Mouse (Mus musculus) adrenal gland, adult 18-20 months (tissue): ENCODE results near the gene Arhgef10l. TPM values are rescaled to one million over a fixed set of nuclear protein-coding genes. Genes with fewer than 3 reads are reported as not detected.

Experiments used
- DNase-seq, 2 experiments: peaks; one replicate each; pipeline ENCODE4 v3.0.0; 2021 to 2022; ENCODE audit warnings: low spot score in 2 of 2
- total RNA-seq, 2 experiments: library from RNA; stranded (reverse); gene quantifications; 1 replicate in 1 of 2; 2 replicates in 1 of 2; pipeline ENCODE4 v1.2.3; 2021

The Arhgef10l gene
- total RNA-seq, 2 experiments from 2014 or later, result 6.7 to 10.7 TPM

DNA sequence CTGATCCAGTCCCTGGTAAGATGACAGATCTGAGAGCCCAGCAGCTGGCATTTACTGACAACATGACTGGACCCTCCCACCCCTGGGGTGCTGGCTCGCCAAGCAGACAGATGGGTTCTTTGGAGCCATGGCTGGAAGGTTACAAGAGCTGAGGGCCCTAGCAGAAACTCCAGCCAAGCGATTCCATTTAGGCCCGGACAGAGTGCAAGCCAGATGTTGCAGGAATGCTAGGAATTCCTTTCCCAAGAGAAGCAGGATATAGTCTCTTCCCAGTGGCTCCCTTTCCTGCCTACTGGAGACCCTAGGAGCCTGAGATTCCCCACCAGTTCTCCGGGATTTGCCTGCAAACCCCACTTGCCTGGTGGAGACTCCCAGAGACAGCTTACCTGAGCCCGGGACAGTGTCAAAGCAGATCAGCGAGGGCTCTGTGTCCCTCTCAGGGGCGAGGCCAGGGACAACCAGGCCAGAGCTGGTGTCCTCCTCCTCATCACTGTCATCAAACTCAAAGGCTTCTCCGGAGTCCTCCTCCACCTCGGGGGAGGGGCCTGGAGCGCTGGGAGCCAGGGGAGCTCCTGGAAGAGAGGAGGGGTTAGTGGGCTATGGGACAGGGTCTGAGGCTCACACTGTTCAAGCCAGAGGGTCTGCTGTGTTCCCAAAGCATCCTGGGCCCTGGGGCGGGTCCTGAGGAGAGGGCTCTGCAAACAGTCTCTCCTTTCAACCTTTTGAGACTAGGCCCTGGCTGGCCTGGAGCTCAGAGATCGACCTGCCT, 54.8 kb downstream of the Arhgef10l start:
- no peak for DNase-seq

DNA sequence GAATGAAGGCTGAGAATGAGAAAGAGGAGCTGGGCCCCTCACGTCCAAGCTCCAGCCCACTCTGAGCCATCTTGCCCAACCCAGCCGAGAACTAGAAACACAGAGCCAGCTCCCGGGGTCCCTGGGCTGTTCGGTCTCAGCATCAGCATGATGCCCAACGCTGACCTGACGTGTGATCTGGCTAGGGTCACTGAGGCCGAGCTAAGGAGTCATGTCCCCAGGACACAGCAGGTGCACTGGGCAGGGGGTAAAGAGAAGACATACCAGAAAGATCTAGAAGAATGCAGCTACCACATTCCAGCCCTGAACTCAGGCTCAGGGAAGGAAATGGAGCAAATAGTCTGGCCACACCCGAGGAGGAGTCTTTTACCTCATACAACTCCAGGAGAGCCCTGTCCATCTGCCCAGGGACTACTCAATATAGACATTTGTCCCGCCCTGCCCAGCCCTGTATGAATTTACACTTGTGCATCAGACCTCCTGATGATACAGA, 57.5 kb downstream of the Arhgef10l start:
- no peak for DNase-seq

DNA sequence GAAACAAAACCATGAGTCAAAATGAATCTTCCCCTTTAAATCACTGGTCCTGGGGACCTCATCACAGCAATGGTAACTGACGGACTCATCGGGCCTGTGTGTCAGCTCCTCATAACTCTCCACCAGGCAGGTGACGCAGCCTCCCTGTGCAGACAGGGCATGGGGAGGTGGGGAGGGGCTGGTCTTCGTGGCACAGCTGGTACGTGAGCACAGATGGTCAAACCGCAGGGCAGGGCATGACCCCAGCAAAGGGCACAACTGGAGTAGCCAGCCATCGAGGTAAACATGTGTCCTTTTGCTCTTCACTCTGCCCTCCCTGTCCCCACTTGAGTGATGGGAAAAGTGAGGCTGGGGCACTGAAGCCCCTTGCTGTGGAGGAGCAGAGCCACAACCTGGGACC, 59.0 kb downstream of the Arhgef10l start:
- no peak for DNase-seq

DNA sequence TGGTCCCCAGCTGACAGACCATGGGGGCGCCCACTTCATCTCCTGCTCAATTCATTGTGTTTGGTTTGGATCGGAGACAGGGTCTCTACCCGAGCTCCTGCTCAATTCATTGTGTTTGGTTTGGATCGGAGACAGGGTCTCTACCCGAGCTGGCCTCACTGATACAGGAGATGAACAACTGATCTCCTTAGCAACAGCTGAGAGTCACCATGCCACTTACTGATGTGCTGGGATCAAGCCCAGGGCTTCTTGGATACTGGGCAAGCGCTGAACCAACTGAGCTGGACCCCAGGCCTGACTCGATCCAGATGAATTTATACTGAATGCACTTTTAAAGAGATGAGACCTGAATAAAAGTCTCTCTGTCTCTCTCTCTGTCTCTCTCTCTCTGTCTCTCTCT, 59.6 kb downstream of the Arhgef10l start:
- DNase-seq, result no peak

DNA sequence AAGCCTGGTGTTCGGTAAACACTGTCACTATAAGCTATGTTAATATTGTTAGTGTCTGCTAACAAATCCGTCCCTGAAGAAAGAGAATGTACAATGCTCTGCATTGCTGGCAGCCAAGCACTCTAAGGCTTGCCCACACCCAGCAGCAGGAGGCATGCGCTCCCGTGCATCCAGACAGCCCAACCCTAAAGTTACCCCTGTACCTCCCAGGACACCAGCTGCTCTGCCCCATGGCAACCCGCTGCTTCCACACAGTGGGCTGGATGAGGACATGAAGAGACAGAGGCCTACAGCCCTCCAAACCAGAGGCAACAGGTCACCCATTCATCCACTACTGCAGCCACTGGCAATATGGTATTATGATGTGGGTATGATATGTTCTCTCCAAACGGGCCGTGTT, 60.0 kb downstream of the Arhgef10l start:
- no peak for DNase-seq

DNA sequence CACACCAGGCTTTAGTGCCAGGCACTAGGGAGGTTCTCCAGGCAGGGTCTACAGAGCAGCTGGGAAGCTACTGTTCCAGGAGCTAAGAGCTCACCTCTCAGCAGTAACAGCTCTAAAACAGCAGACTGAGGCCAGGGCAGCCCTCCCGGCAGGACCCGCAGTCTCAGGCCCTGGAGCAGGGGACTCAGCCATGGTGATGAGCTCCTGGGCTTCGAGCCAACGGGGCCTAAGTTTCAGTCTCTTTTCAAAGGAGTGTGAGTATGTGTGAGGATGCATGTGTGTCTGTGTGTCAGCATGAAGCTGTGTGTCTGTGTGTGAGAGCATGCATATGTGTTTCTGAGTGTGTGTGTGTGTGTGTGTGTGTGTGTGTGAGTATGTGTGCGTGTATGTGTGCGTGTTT, 60.6 kb downstream of the Arhgef10l start:
- DNase-seq, result no peak

DNA sequence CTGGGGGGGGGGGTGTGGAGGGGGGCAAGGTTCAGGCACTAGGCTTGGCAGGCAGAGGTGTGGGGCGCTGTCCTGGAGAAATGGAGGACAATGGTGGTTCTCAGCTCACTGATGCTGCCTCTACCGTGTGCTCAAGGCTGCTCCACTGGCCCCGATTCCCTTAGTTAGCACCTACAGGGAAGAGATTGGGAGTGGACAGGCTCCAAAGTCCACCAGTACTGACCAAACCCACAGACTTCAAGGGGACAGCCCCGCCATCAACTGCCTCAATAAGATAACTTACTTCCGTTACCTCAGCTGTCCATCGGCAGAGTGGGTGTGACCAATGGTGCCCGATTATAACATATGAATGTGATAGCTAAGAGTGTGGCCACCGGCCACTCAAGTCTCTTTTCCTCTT, 61.3 kb downstream of the Arhgef10l start:
- no peak for DNase-seq

DNA sequence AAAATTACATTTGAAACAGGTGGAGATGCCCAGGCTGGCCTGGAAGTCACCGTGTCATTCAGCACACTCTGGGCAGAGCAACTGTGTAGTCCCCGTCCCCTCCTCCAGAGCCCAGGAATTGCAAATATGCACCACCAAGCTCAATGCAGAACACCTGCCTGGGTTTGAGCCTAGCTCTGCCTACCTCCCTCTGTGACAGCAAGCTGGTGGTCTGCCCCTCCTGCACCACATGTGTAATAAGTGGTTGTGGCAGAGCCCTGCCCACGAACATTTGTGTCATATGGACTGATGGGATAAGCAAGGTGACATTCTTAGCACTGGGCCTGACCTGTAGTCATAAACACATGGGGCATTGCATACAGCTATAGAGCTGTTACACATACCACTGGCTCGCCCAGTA, 63.8 kb downstream of the Arhgef10l start:
- DNase-seq, result no peak

DNA sequence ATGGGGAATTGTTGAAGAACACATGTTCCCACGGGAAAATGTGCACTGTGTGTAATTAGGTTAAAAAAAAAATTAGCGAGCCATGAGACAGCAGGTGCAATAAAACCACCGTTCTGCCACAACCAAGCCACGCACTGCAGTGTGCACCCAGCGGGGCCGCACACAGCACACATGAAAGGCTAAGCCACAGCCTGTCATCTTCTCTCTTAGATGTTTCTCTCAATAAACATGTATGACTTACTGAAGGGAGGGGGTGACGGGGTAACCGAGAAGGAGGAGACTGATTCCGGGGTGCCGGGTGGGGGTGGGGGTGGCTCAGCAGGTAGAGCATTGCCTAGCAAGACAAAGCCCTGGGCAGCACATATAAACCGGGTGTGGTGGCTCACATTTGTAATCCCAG, 64.7 kb downstream of the Arhgef10l start:
- no peak for DNase-seq

DNA sequence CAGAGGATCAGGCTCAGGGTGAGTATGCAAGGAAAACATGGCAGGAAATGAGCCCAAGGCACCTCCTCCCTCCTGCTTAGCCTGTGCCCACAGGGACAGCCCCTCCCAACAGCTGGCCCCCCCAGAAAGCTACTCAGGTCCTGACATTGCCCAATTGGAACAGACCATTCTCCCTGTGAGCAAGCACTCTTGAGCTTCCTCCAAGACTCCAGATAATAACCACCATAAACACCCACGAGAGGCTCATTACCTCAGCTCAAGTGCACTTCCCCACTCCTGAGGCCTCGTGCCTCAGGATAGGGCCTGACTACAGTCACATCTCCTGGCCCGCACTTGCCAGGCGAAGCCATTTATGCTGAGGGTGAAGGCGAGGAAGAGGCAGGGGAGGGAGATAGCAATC, 67.0 kb downstream of the Arhgef10l start:
- no peak for DNase-seq

DNA sequence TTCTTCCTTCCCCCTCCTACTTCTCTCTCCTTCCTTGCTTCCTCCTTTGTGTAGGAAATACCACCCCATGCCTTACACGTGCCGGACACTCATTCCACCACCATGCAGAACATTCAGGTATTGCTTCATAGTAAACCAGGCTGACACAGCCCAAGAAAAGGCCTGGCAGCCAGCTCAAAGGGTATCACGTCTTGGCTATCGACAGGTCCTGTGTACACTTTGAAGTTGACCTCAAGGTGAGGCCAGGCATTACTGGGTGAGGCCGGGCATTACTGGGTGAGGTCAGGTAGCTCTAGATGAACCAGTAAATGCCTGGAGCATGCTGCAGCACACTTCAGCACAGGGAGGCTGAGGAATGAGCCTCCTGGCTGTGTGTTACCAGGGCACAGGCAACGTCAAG, 67.9 kb downstream of the Arhgef10l start:
- DNase-seq, result no peak

DNA sequence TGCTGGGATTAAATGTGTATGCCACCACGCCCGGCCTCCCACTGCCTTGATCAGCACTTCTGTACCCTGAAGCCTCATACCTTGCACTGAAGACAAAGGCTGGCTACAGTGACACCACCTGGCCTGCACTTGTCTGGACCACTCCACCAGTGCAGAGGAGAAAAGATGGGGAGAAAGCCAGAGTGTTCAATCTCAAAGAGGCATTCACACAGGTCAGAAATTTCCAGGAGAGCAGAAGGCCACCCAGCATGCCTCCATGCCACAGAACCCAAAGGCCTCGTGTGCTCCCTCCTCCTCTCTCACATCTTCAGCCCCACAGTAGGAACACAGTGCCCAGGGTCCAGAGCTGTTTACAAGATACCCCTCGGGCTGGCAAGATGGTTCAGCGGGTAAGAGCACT, 68.4 kb downstream of the Arhgef10l start:
- DNase-seq, result no peak

DNA sequence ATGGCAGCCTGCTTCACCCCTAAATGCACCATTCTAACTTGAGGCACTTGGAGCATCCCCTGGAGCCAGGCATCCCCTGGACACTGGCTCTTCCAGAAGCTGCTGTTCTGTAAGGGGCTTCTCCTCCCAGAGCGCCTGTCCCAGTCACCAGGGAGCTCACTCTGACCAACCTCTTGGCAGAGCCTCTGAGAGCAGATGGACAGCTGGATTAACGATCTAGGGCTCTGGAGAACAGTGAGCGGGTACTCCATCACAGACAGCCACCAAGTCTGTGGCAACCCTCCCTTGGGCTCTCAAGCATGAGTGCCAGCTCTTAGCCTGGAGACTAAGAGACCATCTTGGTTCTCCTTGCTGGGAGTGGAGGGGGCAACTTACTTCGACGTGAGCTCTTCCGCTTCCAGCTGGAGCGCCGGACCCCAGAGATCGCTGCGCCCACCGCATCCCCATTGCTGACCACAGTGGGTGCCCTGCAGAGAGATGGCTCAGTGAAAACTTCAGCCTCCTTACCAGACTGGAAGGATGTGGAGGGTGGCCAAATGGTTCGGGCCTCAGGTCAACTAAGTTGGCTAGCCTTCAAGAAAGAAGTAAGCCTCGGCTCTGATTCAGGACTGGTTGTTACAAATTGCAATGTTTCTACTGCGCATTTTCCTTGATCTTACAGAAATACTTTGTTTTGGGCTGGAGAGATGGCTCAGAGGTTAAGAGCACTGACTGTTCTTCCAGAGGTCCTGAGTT, 71.9 kb downstream of the Arhgef10l start:
- DNase-seq, result no peak

DNA sequence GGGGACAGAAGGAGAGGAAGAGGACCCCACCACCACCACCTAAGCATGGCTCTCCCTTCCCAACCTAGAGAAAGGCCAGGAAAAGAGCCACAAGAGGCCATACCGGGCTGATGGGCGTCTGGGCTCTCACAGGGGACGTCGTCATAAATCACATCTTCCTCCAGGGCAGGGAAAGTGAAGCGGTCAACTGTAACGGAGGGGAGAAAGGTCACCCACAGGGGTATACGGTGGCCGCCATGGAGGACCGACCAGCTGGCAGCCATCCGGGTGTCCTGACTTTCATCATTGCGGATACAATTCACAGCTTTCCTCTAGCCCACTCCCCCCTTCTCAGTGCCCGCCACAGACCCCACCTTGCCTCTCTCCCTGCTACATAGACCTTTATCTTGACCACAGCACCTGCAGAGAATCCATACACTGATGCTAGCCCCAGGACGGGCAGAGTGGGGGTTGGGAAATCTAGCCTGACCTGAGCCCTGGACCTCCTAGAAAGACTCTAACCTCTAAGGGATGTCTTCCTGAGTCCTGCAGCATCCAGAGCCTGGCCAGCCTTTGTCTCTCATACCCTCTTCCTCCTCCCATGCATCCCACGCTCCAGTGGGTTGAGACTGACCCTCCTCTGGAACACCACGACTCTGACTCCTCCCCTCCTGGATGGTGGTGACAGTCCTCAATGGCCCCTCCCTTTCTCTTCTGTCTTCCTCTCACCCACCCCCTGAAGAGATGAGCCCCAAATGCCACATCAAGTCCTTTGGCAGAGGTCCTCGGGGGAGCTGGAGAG, 72.6 kb downstream of the Arhgef10l start:
- DNase-seq, result no peak

DNA sequence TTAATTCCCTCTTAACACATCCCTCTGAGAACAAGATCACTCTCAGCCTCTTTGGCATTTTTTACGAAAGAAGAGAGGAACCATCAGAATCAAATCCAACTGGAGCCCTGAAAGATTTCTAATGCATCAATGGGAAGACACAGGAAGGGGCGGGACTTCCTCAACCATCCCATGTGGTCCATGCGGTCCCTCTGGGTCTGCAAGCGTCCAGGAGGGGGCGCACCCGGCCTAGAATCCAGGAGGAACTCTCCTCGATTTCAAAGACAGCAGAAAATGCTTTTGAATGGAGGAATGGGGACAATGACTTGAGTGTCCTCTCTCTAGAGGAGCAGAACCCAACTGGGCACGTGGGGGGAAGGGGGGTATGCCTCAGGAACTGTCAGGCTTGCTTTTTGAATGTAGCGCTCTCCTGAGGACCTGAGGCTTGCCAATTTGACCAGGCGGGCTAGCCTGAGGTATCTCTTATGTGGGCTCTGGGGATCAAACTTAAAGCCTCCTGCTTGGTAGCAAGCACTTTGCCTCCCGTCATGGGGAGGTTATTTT, 73.5 kb downstream of the Arhgef10l start:
- peak; percentile 83 to 88 for DNase-seq

DNA sequence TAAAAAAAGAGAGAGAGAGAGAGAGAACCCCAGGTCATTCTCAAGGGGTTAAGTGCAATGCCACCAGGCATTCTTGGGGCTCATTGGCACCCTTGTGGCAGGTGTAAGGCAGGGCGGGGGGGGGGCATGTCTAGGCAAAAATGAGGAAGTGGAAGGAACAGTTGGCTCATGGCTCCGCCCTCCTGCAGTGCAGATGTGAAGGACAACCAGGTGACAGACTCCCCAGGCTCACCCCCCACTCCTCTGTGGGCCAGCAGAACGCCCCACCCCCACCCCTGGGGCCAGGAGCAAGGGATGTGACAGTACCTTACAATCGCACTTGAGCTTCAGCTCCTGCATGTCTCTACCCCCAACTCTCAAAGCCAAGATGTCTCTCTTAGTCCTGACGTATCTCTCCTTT, 79.3 kb downstream of the Arhgef10l start:
- no peak for DNase-seq

DNA sequence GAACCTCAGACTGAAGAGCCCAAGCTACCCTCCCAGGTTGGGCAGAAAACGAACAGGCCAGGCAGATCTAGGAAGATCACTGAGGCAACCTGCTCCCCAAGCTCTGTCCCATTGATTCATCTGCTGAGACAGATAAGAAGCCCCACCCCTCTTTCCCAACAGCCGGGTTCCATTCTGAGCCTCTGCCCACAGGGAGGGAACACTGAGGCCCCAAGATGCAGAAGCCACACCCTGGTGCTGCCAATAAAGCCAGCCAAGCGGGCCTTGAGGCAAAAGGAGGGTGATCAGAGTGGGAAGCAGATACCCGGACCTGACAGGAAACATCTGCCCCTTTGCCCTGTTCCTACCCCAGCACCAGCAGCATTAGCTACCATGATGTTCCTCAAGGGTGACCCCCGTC, 81.6 kb downstream of the Arhgef10l start:
- DNase-seq, result no peak

DNA sequence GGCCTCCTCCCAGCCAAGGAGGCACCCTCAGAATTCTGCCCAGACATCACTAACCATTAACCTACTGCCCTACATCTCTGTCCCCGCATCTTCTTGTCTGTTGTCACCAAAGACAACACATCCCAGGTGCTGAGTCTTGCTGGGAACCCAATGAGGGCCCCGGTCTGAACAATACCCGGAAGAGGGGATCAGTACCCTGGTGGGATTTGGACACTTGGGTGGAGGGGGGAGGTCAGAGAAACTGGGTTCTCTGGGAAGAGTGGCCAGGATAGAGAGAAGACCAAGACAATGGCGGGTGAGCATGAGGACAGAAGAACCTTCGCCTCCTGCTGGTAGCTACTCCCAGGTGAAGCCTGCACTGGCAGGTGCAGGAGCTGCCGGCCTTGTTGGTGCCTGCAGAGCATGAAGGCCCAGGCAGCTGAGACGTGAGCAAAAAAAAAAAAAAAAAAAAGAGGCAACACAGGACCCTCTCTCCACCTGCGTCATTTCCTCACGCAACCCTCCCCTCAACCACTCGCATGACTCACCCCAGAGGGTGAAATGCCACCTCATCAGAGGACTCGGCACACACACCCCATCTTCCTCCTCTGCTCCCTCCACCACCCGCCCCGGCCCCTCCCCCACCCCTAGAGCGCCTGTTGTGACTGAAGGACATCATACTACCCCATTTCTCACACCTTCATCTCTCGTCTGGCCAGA, 83.3 kb downstream of the Arhgef10l start:
- DNase-seq, result no peak

DNA sequence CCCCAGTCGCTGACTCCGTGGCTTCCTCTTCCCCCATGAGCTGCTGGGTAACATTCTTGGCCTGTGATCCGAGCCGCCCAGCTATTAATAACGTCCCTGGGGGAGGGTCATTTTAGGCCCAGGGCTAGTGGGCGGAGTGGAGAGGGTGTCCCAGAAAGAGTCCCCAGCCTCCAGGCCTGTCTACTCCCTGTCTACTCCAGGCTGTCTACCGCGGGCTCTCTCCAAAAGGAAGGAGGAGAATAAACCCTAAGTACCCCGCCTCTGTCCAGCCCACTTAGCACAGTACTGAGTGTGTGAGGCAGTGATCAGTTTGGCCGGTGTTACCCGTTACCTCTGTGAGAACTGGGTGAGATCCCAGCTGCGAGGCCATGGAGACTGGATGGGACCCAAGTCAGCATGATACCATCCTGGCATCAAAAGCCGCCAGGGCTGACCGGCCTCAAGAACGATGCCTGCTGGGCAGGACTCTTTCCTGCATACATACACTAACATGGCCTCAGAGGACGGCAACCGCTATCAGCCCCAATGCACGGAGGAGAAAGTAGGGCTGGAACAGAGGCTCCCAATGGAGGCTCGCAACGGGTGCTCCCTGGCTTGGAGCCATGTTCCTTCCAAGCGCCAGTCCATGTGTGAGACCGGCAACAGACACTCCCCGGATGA, 84.0 kb downstream of the Arhgef10l start:
- DNase-seq, result no peak

DNA sequence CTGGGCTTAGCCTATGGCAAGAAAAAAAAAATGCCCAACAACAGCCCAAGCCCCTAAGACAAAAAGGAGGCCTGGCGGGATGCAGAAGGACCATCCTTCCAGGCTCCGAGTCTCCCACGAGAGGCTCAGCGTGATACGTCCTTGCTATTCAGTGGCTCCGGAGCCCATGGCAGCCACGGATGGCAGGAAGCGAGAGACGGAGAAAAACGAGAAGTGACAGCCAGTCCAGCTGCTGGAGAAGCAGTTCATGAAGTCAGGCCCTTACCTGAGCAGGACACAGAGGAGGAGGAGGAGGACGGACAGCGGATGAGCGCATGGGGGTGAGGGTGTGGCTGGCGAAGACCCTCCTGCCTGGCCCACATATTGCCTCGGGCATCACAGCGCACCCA, 84.5 kb downstream of the Arhgef10l start:
- no peak for DNase-seq
